Mouse (Mus musculus) G1E-ER4 (cell line): ENCODE results near the gene Dclk3. TPM values are rescaled to one million over a fixed set of nuclear protein-coding genes. Genes with fewer than 3 reads are reported as not detected.

Source experiments
- GATA1 ChIP-seq: IDR thresholded peaks from one replicate; pipeline ENCODE4 v1.8.0; 2012; ENCODE audit warnings: low read length, inconsistent platforms
- polyA plus RNA-seq: library from polyadenylated mRNA; stranded (reverse); fragments of >175 nt; gene quantifications from 2 replicates; pipeline ENCODE4 v1.2.3, GENCODE M21; 2012

Dclk3 gene
- polyA plus RNA-seq, 1 experiment: not detected

DNA sequence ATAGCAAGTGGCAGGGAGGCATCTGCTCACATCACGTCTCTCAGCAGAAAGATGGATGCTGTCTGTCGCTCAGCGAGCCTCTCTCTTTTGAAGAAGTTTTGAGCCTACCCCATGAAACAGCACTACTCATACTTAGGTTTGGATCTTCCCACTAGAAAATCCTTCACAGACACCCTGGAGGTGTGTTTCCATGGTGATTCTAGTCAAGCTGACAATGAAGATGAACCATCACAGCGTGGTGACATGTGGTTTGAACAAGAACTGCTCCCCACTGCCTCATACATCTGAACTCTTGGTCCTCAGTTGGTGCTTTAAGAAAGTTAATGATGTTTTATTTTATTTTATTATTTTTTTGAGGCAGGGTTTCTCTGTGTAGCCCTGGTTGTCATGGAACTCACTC lies 12.9 kb upstream of the Dclk3 start:
- TF ChIP-seq GATA1: no peak

DNA sequence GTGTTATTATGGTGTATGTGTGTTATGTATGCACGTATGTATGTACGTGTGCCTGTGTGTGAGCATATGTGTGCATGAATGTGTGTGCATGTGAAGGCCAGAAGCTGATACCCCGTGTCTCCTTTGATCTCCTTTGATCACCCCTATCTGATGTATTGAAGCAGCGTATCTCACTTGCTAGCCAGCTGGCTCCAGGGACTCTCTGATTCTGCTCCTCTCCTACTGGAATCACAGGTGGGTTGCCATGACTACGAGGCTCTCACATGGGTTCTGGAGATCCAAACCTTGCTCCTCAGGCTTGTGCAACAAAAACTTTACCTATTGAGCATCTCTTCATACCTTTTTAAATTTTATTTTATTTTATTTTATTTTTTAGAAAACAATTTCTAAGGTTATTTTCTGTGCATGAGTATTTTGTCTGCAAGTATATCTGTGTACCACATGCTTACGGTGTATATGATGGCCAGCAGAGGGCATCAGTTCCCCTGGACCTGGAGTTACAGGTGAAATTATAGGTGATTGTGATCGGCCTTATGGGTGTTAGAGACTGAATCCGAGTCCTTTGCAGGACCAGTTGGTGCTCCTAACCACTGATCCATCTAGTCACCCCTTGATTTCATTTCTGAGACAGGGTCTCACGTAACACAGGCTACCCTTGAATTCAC lies 10.9 kb upstream of the Dclk3 start:
- no peak for TF ChIP-seq GATA1

DNA sequence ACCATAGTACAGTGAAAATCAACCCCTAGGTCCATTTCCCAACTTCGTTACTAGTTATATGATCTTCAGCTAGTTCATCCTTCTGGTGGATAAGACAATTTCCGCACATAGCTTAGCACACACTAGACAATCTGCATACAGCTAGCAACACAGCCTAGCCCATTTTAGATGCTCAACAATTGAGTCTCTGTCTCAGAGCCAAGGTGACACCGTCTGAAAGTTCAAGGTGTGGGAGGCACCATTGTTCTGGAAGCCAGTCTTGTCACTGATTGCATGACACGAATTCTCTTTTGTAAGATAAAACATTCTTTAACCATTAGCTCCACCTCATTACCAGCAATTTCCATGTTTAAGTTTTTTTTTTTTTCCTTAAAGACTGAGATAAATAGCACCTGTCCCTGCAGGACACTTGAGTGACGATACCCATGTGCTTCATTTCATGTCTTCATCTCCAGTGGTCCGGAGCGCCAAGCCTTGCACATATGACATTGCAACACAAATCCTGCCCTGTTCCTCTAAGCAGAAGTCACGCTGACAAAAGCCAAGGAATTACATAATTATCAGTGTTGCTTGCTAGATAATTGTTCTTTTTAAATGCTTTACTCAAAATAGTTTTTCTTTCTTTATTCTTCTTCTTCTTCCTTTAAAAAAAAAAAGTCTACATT lies 10.1 kb upstream of the Dclk3 start:
- no peak for TF ChIP-seq GATA1

DNA sequence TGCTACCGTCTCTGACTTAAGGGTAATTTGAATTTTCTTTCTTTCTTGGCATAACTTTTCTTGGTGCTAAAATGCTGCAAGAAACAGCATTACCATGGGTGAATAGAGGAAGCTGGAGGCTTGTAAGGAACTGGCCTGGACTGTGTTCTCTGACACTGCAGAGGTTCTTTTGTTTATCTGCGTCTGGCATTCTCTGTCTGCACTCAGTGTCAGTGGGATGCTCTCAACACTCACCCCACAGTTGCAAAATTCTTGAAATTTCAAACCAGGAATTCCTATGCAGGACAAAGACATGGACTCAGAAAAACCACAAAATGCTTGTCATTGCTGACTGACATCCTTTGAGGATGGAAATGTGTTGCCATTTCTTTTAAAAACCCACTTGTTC lies 9.5 kb upstream of the Dclk3 start:
- TF ChIP-seq GATA1: no peak

DNA sequence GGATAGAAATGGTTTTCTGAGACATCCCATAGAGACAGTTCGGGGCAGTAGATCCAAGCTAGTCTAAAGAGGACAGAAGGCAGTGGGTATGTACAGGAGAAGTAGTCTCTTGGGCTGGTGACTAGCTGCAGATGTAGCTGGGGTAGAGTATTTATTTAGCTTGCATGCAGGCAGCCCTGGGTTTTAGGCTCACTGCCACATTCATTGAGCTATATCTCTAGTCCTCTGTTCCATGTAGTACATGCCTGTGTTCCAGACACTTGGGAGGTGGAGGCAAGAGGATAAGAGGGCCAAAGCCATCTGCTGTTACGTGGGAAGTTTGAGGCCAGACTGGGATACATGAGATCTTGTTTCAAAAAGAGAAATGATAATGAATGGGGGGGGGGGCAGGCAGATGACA lies 3.5 kb upstream of the Dclk3 start:
- TF ChIP-seq GATA1: no peak

DNA sequence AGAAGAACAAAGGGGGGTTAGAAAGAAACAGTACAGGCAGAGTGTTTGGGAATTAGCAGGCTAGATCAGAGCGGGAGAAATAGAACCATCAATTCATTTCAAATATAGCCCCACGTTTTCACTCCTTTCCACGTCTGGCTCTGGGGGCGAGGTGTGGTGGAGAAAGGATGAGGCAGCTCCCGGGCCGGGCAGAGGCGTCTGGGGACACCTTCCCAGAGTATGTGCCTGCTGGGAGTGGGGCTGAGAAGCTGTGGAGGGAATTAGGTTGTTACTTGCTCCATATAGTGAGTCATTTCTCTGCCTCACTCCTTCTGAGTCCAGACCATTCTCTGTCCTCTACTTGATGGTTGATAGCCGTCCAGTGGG lies 938 bp downstream of the Dclk3 start:
- no peak for TF ChIP-seq GATA1

DNA sequence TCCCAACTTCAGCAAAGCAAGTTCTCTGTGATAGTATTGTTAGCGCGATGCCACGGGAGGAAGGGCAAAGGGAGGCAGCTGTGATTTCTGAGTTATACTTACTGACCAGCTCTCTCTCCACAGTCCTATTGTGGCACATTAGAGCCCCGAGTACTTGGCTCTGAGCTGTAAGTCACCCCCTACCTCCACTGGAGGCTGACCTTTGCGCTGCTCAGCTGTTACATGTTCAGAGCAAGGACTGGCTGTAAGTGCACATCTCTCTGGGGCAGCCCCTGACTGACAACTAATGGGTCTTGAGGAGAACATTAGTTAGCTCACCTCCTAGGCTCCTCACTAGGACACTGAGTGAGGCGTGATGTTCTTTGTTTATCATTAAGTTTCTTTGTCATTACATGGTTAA lies 1.6 kb downstream of the Dclk3 start:
- TF ChIP-seq GATA1: no peak

DNA sequence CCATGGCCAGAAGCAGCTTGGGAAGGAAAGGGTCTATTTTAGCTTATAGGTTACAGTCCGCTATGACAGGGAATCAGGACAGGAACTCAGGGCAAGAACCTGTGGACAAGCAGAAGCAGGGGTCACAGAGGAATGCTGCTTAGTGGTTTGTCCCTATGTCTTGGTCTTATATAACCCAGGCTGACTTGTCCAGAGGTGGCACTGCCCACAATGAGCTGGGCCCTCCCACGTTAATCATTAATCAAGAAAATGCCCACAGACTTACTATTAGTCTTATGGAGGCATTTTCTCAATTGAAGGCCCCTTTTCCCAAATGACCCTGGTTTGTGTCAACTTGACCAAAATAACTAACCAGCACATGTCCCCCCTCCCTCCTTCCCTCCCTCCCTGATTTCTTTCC lies 2.3 kb downstream of the Dclk3 start:
- TF ChIP-seq GATA1: no peak

DNA sequence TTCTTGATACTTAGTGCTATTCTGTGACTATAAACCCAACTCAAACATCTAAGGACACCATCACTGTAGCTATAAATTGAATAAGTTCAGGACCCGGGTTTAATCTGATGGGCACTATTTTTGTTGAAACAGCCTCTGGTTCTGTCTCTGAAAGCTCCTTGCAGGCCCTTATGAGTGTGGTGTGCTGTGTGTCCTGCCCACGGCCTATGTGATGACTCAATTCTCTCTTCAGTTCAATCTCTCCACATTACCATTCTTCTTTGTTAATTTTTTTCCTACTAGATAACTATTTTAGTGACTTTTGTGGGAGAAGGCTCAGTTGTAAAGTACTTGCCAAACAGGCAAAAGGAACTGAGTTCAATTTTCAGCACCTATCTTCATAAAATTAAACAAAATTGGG lies 7.3 kb downstream of the Dclk3 start:
- no peak for TF ChIP-seq GATA1

DNA sequence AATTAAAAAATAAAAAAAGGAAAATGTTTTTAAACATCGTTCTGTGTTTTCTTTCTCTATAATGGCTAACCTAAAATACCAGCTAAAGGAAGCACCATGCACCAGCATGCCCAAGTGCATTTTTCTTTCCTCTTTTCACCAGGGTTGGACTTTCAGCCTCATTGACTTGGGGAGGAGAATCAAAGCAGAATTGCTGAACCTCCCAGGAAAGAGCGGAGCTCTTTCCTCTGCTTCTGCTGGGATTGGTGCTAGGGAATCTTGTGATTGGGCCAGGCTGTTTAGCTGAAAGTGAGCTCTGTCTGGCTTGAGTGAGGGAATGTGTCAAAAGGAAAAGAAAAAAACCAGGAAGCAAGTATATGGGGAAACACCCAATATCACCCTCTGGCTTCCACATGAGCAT lies 10.1 kb downstream of the Dclk3 start:
- TF ChIP-seq GATA1: no peak

DNA sequence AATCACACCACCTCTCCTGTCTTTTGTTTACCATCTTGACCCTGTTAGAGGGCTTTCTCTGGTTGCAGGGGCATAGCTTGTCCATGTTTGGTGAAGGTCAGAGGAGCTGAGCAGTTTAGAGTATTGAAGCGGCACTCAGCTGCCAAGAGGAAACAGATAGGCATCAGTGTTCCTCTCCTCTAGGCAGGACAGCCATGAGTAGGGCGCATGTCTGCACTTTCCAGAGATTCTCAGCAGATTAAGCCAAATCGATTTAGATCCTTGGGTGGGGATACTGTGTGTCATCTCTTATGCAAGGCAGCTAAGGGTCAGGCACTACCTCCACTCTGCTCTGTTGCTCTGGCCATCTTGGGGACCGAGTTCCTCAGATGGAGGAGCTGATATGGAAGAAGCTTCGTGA lies 11.0 kb downstream of the Dclk3 start:
- TF ChIP-seq GATA1: no peak

DNA sequence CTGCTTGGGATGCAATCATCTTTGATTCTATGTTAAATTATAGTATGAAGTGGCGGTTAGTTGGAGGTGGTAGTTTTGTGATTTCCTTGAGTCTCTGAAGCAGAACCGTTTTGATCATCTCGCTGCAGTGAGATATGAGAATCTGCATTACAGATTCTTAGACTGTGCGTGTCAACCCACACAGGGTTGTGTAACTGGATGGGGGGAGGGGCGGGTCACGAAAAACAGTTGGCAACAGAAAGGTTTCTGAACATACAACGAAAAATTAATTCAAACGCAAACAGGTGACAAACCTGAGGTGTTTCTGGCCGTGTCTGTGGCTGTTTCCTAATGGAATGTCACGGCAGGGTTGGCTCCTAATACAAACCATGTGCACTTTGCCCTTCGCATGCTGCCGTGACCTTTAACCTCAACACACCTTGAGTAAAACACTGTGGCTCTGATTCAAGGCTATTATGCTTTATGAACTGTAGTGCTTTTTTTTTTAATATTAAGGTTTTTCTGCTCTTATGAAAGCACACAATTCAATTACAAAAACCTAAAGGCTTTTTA lies 12.0 kb downstream of the Dclk3 start:
- TF ChIP-seq GATA1: no peak

DNA sequence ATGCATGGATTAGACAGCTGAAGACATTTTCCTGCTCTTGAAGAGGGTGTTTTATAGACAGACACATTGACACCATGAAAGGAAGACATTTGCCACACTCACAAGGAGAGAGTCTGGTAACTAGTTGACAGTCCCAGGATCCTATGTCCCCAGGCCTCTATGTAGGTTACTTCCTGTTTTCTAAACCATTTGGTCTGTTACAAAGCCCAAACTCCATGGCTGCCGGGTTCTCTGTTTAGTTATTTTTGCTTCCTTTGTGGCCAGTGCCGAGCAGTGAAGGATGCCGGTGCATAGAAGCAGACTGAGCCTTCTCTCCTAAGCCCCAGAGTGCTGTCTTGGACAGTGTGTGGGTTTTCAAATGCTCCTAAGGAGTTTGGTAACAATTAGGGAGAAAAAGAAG lies 15.0 kb downstream of the Dclk3 start:
- no peak for TF ChIP-seq GATA1

DNA sequence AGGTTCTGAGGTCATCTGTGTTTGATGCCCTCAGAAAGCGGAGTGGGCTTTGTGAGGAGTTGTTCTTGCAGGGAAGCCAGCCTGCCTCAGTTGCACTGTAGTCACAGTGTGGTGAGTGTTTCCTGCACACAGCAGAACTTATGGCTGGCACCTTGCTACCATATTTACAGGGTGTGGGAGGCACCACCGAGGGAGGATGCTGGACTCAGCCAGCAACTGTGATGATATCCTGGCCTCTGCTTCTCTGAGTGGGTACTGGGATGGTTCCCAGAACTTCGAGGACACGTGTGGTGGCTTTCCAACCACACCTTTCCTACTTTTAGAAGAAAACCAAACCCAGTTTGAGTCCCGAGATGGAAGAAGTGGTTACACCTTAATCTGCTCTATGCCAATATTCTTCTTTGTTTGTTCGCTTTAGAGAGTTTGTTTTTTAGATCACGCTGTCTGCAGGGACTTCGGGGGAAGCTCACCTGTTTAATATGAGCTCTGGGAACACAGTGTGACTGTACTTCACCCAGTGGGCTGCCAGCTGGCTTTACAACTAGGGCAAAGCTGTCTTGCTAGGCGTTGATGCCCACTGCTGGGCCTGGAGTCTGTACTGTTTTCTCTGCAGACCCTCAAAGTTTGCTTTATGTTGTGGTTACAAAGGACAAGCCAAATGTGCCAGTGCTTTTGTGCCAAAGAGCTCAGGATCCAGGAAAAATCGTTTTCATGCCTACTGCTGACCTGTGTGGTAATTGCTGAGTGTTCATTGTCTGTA lies 18.5 kb downstream of the Dclk3 start:
- no peak for TF ChIP-seq GATA1

DNA sequence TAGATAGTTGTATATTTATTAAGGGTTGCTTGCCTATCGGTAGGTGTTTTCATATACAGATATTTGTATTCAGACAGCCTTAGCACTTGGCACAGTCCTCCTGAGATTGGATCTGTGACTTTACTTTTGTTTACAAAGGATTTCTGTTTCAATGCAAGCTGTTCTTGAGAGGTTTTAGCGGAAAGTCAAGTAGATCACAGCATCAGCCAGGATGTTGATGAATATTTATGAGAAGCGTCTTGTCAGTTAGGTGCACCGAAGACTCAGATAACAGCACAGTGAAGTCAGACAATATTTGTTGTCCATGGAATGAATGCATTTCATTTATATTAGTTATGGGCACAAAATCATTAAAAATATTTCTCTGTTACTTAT lies 19.0 kb downstream of the Dclk3 start:
- no peak for TF ChIP-seq GATA1

DNA sequence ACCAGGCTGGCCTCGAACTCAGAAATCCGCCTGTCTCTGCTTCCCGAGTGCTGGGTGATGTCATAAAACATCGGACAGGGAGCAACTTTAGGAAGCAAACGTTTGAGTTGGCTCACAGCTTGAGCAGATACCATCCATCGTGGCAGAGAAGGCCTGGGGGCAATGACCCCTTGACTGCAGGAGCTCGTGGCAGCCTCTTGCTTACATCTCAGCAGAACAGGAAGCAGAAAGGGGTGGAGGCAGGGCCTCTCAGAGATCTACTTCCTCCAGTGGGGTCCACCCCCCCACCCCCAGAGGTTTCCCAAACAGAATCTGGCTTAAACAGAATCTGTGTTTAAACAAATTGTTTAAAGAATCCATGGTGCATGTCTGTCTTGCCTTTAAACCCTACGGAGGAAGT lies 20.6 kb downstream of the Dclk3 start:
- TF ChIP-seq GATA1: no peak
